21 mouse cellular contexts compared by ENCODE assay signal in genomic region chr13:8515979-8516715, GRCm38 (mm10).
"Had no signal": no experiment of that assay in that cellular context is flagged by ENCODE, and none has a peak within 500 bp of the region (broad histone marks: within the 10 kb centered on the region; RNA-seq: fewer than 3 reads in every experiment).

No protein-coding gene starts in this region.

- DNase-seq: kidney, postnatal 14 days; kidney, postnatal 4 days; liver; lung, adult 18-20 months; lung, postnatal 10 days; lung, postnatal 36 days; retina, postnatal 1 day; right cerebral cortex, postnatal 25 days; spleen, adult 18-20 months; thymus, adult 18-20 months; thymus, postnatal 36 days had no signal

- H3K4me1 ChIP-seq: limb, embryonic 10.5 days; limb, embryonic 13.5 days; liver, embryonic 12.5 days; liver, embryonic 15.5 days; lung, embryonic 15.5 days; megakaryocyte, embryonic 14.5 days had no signal

- ATAC-seq: liver, embryonic 12.5 days; midbrain, embryonic 15.5 days had no signal

- H3K4me2 ChIP-seq: limb, embryonic 13.5 days; liver, embryonic 12.5 days; liver, embryonic 15.5 days; lung, embryonic 15.5 days; midbrain, embryonic 11.5 days; midbrain, embryonic 15.5 days; neural tube, embryonic 13.5 days had no signal

- H3K9ac ChIP-seq: limb, embryonic 13.5 days; liver, embryonic 12.5 days; liver, embryonic 15.5 days; lung, embryonic 15.5 days; midbrain, embryonic 15.5 days; neural tube, embryonic 13.5 days had no signal

- H3K27me3 ChIP-seq: limb, embryonic 13.5 days; liver, embryonic 12.5 days; liver, embryonic 15.5 days; lung, embryonic 15.5 days; megakaryocyte, embryonic 14.5 days; midbrain, embryonic 15.5 days; neural tube, embryonic 13.5 days had no signal

- H3K9me3 ChIP-seq: limb, embryonic 10.5 days; limb, embryonic 13.5 days; liver, embryonic 12.5 days; liver, embryonic 15.5 days; lung, embryonic 15.5 days; megakaryocyte, embryonic 14.5 days; midbrain, embryonic 15.5 days; neural tube, embryonic 13.5 days had no signal

- H3K27ac ChIP-seq: limb, embryonic 10.5 days; limb, embryonic 13.5 days; liver, embryonic 12.5 days; liver, embryonic 15.5 days; lung, embryonic 15.5 days; midbrain, embryonic 15.5 days; neural tube, embryonic 13.5 days had no signal

- H3K36me3 ChIP-seq: limb, embryonic 10.5 days; limb, embryonic 13.5 days; liver, embryonic 12.5 days; liver, embryonic 15.5 days; lung, embryonic 15.5 days; midbrain, embryonic 15.5 days; neural tube, embryonic 13.5 days had no signal

- H3K4me3 ChIP-seq: limb, embryonic 10.5 days; limb, embryonic 13.5 days; liver, embryonic 12.5 days; liver, embryonic 15.5 days; lung, embryonic 15.5 days; megakaryocyte, embryonic 14.5 days; midbrain, embryonic 15.5 days; myocyte; neural tube, embryonic 13.5 days had no signal
